Mouse (Mus musculus) right cerebral cortex, postnatal 36 days (tissue): ENCODE measurements around the gene Ddx56.
A peak's percentile ranks its signal among the peaks of the same experiment; 100 is the strongest.

ENCODE experiments used
- DNase-seq, 2 experiments: peaks; one replicate each; pipeline ENCODE4 v3.0.0; 2022; ENCODE audit warnings: low spot score in 2 of 2, mixed read lengths in 1 of 2

Ddx56 gene

DNA sequence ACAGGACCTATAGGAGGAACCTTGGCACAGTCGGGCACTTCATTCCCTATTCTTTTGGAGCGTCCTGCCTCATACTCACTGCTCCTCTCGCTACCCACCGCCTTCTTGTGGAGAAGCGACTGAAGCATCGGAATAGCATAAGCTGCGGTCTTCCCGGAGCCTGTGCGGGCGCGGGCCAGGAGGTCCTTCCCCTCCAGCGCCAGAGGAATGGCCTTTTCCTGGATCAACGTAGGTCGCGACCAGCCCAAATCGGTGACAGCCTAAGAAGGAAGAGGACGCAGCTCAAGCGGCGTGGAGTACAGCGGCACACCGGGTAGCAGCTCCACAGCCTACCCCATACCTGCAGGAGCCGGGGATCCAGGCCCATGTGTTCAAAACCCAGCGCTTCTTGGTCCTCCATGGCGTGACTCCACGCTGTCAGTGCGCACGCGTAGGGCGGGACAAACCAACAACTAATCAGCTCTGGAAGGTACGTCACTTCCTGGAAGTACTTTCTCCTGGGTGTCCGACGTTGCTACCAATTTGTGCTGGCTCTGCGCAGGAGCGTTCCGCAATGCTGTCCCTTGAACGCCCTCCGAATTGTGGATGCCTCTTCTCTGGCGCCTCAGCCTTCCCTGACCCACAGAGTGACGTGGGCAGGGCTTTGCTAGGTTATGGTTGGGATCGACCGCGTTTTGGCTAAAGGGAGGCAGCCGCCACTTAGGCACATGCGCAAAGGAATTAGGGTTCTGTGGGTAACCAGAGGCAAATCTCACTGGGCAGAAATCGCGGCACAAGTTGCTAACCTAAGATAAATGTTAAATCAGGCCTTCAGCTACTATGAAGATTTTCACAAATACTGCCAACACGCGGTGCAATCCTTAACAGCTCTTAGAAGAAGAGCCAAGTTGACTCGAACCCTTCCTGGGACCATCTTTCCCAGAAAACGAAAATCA is at the start of gene Ddx56:
Gene Ddx56 (minus strand): TSS at position 453 of the 935 bp plus-strand sequence.
- DNase-seq: peak; percentile 92 to 93

DNA sequence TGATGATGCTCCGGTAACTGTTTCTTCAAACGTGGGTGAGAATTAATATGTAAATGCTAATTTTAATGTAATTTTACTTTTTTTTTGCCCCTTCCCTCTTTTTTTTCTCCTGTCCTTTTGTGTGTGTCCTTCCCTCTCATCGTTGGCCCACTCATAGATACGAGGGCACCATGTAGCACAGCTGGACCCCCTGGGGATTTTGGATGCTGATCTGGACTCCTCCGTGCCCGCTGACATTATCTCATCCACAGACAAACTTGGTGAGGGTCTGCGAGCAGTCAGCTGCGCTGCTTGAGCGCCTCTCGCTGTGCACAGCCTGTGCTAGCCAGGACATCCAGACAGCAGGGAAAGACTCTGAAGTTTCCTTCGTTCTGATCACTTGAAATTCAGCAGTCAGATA is 49.2 kb upstream of the Ddx56 start:
- no peak for DNase-seq

DNA sequence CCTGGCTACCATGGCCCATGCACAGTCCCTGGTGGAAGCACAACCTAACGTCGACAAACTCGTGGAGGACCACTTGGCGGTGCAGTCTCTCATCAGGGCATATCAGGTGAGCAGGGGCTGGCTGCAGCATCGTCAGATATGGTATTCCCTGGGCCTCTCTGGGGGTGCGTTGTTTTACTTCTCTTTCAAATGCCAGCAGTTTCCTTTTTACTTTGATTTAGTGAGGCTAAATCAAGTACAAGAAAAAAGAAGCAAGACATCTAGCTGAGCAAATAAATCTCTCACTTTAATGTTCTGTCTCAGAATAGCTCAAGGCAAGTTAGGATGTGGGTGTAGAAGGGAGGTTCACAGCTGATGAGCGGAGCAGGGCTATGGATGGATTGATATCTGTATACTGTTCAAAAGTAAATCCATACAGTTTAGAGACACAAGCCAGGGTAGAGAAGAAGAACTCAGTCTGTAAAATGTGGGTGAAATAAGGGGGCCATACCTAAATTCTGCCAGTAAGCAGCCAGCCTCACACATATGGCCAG is 46.4 kb upstream of the Ddx56 start:
- DNase-seq: peak in 1 of 2 experiments; percentile 27

DNA sequence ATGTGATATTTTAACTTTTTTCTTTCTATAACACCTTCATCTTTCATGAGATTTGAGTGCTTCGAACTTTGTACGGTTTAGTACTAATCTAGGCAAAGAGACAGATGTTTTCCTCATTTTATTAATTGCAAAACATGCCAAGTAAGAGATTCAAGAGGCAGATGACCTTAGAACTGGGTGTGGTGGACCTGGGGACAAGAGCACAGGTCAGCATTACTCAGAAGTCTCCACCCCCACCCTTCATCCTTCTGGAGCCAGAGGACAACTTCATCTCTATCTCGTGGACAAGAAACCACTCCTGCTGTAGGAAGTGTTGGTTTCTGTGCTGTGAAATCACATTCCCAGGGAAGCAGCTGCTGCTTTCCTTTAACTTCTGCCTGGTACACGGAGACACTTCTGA is 40.6 kb upstream of the Ddx56 start:
- no peak for DNase-seq

DNA sequence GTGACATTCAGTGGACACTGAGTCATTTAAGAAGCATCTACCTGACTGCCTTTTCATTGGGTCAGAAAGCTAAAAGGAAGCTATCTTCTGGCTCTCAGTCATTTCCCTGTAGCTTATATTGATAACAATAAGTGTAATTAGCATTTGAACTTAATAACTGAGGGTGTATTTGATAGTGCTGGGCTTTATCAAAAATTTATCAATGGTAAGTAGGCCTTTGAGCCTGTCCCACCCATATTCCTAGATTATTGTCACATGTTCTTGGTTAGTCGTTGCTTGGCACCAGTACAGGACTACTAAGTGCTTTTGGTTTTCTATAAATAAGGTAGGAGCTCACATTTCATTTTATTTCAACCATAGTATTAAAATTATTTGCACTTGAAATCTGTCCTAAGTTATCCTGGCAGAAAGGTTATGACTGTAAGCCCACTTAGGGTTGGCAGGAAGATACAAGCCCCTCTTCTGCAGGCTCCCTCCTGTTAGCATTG is 38.4 kb upstream of the Ddx56 start:
- DNase-seq: no peak

DNA sequence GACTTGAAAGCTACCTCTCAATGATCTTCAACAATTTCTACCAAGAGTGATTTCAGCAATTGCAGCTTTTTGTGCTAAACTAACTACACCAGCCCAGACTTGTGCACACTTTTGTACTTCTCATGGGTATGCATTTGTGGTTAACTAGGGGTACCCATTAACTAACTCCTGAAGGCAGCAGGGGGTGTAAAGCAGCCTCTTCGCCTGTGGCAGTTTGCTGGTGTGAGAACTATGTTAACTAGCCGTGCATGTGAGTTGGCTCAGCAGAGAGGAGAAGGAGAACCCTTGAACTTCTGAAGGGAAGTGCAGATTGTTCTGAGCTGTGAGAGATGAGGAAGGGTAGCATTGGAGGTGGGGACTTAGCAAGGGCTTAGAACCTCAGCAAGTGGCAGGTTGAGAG is 35.2 kb upstream of the Ddx56 start:
- DNase-seq: no peak

DNA sequence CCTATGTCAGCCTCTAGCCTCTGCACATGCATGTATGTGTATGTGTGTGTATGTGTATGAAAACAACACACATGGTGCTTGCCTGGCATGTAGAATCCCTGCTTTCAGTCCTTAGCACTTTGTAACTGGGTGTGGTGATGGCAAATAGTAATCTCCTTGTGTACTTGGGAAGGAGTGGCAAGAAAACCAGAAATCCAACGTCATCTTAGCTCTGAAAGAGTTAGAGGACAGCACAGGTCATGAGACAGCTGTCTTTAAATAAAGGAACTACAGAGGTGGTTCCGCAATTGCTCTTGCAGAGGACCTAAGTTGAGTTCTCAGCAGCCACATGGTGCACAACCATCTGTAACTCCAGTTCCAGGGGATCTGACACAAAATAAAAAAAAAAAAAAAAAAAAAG is 31.9 kb upstream of the Ddx56 start:
- no peak for DNase-seq

DNA sequence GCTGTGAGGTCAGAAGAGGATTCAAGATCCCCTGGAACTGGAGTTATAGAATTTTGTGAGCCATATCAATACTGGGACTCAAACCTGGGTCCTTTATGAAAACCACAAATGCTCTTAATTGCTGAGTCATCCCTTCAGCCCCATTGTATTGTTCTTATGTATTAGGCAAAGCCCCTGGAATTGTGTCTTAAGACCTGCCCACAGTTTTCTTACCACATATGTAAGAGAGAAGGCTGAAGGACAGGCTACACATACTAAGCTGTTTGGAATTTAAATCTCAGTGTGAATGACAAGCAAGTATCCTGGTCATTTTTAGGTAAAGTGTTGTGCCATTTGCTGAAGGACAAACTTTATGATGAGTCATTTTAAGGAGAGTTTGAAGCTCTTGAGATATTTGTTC is 28.5 kb upstream of the Ddx56 start:
- no peak for DNase-seq

DNA sequence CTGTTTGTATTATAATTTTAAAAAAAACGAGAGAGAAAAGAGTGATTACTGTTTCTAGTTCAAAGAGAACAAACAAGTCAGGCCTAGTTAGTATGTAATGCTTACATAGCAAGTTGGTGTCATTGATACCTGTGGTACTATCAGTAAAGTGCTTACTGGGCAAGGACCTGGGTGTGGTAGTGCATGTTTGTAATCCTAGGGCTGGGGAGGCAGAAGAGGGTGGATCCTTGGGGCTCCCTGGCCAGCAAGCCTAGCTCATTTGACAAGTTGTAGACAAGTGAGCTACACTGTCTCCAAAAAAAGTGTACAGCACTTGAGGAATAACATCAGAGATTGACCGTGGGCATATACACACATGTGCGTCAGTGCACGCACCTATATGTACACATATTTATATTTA is 27.1 kb upstream of the Ddx56 start:
- no peak for DNase-seq

DNA sequence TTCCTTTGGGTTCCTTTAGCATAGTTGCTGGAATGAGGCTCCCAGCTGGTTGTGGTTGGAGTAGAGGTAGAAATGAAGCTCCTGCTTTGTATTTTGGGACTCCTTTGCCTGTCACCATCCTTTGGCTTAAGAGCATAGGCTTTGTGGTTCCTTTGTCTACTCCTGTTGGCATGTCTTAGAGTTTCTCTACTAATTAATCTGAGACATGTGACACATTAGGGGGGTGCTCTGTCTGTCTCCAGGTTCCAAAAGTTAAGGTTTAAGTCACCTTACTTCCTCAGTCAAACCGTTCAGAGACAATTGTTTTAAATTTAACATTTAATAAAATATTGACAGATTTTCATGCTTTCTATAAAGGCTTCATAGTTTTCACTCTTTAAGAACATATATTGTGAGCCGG is 26.0 kb upstream of the Ddx56 start:
- no peak for DNase-seq

DNA sequence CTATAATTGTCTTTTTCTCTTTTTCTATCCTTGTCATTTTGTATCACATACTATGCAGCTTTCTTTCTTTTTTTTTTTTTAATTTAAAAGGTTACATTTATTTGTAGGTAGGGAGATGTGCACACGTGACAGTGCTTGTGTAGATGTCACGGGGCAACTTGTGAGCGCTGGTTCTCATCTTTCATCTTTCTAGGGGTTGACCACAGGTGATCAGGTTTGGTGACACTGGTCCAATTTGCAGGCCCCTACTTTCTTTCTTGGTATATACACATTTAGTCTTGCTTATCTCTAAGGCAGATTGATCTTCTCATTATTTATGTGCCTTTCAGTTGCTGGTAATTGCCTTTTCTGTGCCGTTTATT is 25.4 kb upstream of the Ddx56 start:
- no peak for DNase-seq

DNA sequence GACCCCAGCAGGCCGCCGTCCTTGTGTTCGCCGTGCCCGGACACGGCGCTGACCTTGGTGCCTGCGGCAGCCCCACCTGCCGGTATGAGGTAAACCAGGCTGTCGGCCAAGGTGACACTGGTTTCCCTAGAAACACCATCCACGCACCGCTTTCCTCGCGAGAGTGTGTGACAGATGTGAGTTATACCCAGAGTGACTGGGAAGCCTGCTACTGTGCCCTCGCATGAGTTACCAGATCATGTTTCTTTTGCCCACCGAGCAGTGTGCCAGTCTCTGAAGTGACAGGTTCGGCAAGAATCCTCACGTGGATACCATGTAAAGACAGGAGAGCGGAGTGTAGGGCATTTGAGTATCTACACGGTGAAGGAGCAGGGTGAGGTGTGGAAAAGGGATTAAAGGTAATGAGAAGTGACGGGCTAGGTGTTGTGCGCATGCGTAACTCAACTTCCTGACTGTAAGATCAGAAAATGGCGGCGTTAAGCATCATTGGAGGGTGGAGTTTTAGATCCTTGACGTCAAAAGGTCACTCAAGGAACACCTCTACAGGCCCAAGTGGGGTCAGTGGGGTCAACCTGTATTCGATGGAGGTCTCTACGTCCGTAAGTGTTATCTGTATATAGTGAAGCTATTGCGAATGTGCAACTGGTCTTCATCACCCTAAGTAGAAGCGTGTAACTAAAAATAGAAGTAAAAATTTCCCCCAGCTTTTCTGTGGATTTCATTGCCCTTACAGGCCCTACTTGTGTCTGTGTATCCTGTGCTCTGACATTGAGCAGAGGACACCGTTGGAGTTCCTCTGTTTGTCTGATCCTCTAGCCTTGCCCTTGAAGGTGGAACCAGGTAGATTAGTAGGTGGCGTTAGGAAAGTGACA is 24.8 kb upstream of the Ddx56 start:
- DNase-seq: peak; percentile 49 to 50

DNA sequence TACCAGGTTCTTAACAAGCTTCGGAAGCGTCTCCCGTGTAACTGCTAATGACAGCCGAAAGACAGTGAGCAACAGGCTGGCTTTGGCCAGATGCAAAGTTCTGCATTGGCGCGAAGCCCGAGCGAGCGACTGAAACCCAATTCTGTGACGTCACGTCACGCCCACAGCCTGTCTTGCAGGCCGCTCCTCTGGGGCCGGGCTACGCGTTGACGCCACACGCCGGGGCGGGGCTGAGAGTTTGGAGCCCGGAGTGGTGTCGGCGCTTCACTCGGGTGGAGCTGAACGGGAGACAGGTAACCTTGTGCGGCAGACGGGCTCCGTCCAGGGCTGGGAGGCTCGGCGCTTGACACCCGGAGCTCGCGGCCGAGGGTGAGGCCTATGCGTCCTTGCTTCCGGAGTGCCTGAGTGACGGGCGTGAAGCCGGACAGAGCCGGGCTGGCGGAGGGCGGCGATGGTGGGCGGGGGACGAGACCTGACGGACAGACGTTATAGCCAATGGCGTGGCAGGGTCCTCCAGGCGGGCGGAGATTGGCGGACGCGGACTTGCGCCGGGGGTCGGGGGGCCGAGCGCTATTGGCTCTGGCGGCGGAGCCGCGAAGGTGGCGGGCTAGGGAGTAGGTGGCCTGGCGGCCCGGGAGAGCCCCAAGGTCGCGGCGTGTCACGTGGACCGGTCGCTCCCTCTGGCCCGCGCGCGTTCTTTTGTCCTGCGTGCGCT is 24.0 kb upstream of the Ddx56 start, which contains the start of gene Ogdh:
Gene Ogdh (plus strand): TSS at position 233 of the 715 bp plus-strand sequence.
- DNase-seq: peak; percentile 97 to 98

DNA sequence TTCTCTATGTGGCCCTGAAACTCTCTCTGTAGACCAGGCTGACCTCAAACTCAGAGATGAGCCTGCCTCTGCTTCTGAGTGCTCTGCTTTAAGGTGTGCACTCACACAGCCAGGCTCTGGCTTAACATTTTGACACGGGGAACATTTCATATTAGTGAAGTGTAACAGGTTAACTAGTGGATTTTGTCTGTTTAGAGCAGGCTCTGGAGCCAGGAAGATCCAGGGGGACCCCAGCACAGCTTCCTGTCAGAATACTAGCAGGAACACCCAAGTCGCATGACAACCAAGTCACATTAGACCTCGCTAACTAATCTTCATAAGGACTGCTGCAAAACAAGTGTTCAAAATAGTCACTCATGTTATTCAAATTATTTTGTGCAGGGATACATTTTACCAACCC is 23.3 kb upstream of the Ddx56 start:
- DNase-seq: no peak

DNA sequence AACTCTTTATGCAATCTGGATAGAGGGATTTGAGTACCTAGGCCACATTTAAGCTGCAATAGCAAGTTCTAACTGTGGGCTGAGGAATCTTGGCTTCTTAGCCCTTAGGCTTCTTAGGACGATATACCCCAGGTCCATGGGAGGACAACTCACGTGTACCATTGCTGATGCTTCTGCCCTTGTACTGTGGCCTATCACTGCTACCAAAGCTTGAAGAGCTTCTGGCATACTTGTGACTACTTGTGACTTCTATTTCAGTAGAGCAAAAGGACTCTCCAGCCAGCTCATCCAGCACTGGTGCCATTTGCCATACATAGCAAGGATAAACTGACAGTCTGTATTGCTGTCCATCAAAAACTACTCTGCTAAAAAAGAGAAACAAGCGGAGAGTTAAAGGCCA is 22.6 kb upstream of the Ddx56 start:
- no peak for DNase-seq

DNA sequence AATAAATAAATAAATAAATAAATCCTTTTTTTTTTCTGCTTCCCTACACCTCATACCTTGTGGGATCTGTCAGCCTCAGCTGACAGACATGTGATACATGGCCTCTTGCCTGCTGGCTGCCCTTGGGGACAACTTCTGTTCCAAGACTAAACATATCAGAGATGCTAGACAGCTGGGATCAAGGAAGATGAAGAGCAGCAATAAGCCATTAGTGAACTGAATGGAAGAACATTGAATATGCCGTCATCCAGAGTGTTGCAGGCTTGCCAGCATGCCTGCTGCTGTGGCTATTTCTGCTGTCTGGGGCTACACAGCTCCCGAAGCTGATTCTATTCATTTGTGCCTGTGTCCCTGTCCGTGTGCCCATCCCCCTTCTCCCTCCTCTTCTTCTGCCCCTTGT is 15.4 kb upstream of the Ddx56 start:
- DNase-seq: no peak

DNA sequence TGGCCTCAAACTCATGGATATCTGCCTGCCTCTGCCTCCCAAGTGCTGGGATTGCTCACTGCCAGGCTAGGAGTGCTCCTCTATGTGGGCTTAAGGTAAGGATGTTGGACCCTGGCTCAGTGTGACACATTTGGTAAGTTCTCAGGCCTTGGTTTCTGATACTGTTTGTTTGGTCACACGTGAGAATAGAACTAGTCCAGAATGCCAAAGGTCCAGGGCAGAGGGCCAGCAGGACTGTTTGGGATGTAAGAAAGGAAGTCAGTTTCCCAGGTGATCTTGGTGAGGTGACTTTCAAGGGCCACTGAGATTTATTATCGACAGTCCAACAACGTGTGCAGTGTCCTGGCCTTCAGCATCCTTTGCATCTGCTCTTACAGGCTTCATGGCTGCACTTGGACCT is 8.9 kb upstream of the Ddx56 start:
- DNase-seq: no peak

DNA sequence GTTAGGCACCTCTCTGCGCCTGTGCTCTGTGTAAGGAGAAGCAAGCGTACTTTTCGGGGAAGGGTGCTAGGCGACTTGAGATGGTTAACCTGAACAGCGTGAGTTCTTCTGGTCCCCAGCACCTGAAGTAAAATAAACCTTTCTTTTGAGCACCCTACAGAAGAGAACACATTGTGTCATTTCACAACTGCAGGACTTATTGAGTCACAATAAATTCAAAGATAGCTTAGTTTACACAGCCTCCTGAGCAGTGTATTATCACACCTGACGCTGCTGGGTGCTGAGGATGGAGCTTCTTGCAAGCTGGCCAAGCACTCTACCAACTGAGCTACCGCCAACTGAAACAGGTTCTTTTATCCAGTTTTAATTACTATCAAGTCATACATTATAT is 7.5 kb upstream of the Ddx56 start:
- no peak for DNase-seq

DNA sequence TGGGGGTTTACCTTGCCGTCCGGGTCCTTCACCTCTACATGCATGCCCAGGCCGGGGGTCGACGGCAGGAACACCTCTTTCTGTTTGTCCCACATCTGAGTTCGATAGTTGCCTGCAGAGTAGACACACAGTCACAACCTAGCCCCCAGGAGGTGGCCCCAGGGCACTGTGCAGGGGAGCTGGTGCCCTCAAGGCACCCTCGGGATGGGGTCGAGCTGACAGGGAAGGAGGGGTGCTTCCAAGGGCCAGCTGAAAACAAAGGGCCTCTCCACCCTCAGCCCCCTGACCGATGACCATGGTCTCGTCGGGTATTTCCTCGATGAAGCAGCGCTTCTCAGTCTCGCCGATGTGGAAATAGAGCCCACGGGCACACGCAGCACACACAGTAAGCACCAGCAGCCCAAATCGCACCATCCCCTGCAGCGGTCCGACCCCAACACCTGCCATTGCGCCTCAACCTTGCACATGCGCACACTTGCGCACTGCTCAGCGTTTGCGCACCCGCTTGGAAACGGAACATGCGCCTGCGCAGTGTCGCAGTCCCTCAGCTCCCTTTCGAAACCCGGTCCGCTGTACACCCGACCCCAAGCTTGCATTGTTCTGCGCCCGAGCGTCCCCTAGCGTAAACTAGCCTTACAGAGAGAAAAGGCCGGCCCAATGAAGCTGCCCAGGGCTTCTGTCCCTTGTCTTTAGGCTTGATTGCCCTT is 7.0 kb upstream of the Ddx56 start, which contains the start of gene Tmed4:
Gene Tmed4 (minus strand): TSS at position 484 of the 707 bp plus-strand sequence.
- peak; percentile 95 for DNase-seq

DNA sequence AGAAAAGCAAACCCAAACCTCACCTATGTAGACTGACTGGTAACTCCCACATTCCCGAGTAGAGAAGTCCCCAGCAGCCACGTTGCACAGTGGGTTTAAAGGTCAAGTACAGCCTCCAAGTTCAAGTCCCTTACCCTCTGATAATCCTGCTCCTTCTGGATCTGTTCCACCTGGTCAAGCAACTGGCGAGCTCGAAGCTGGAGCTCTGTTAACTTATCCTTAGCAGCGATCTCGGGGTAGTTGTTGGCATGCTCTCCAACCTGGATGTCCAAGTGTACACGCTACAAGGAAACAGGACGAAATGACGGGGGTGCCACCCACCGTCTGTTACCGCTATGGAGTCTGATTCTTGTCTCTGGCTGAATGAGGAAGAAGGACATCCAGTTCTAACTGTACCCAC is 6.0 kb upstream of the Ddx56 start:
- no peak for DNase-seq

DNA sequence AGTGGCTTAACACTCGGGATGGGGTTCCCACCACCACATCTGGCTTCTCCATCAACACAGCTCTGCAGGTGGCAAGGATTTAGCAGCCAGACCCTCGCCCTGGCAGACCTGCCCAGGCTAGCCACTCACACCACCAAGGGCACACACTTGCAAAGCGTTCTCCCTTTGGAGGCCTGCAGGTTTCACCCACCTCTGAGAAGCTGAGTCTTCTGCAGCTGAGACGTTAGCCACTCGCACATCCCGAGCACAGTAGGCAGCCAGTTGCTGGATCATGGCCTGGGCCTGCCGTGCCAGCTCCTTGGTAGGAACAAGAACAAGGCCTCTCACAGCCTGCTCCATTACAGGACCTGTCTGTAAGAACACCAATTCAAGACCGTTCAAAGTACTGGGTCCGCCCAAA is 951 bp downstream of the Ddx56 start:
- DNase-seq: no peak
